Mouse (Mus musculus) kidney, adult 2 months (tissue): ENCODE data around the gene Pde6h.

ENCODE experiments used
- CTCF ChIP-seq: fragments of 200-500 bp; conservative IDR thresholded peaks from 2 replicates; pipeline ENCODE4 v1.5.1; 2011; ENCODE audit warnings: low read depth, mild to moderate bottlenecking, control low read depth, low read length, moderate library complexity, mixed read lengths; ENCODE audit not compliant: insufficient read depth, insufficient read length
- POLR2A ChIP-seq: fragments of 200-500 bp; IDR thresholded peaks from one replicate; pipeline ENCODE4 v1.6.1; 2011; ENCODE audit warnings: low read depth, low read length, control low read depth

DNA sequence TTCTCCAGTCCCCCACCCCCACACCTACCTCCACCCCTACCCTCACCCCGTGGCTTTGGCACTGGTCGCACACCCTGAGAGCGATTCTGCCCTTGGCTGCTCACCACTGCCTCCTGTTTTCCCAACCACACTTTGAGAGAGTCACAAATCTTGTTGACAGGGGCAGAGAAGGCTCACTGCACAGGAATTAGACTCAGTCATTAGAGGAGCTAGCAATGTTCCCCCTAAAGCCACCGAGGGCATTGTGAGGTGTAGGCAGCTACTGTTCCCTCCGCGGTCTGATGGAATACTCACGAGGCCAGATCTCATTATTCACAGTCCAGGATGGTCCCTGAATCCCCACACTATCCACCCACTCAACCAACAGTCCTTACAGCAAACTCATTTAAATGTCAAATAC lies 33.4 kb downstream of the Pde6h start:
- TF ChIP-seq POLR2A (no peak), CTCF (no peak)
